Mouse (Mus musculus) C2C12 (cell line): ENCODE measurements at regions not wholly inside any gene's neighbourhood (a gene's known extent, or its start where the extent isn't known, plus 50 kb on each side); places are given as distances from the start of the nearest gene placed in this dataset.

ENCODE experiments used
- H3K27me3 ChIP-seq: one replicate; pipeline ENCODE4 v1.6.1; 2011; ENCODE audit not compliant: control insufficient read depth, insufficient read depth, insufficient read length
- H3K36me3 ChIP-seq: one replicate; pipeline ENCODE4 v1.6.1; 2011; ENCODE audit not compliant: control insufficient read depth, insufficient read depth
- H3K4me3 ChIP-seq: one replicate; pipeline ENCODE4 v1.5.1; 2011; ENCODE audit warnings: mild to moderate bottlenecking, control low read depth; ENCODE audit not compliant: poor library complexity, insufficient read depth, severe bottlenecking
- H3K79me2 ChIP-seq: one replicate; pipeline ENCODE4 v1.6.1; 2011; ENCODE audit not compliant: control insufficient read depth, insufficient read depth
- H3K79me3 ChIP-seq: one replicate; pipeline ENCODE4 v1.6.1; 2011; ENCODE audit warnings: low read depth, control low read depth
- H3ac ChIP-seq: one replicate; pipeline ENCODE3; 2011; ENCODE audit warnings: low read depth; ENCODE audit not compliant: control insufficient read depth, insufficient read length
- CEBPB ChIP-seq: IDR thresholded peaks from one replicate; pipeline ENCODE4 v1.6.1; 2011; ENCODE audit warnings: low read depth, mild to moderate bottlenecking, control low read depth, moderate library complexity
- CTCF ChIP-seq: IDR thresholded peaks from one replicate; pipeline ENCODE4 v1.5.1; 2011; ENCODE audit not compliant: control insufficient read depth, insufficient read depth, insufficient read length
- FOSL1 ChIP-seq: IDR thresholded peaks from one replicate; pipeline ENCODE4 v1.8.0; 2011; ENCODE audit warnings: mild to moderate bottlenecking, low read length; ENCODE audit not compliant: poor library complexity, insufficient read depth, severe bottlenecking
- MAX ChIP-seq: IDR thresholded peaks from one replicate; pipeline ENCODE4 v1.6.1; 2011; ENCODE audit warnings: mild to moderate bottlenecking, control low read depth
- MYOD1 ChIP-seq: IDR thresholded peaks from one replicate; pipeline ENCODE4 v1.6.1; 2011; ENCODE audit warnings: low read depth; ENCODE audit not compliant: control insufficient read depth, insufficient read length
- MYOG ChIP-seq: IDR thresholded peaks from one replicate; pipeline ENCODE4 v1.6.1; 2011; ENCODE audit not compliant: control insufficient read depth, insufficient read length; ENCODE audit errors: extremely low read depth
- USF1 ChIP-seq: IDR thresholded peaks from one replicate; pipeline ENCODE4 v1.6.1; 2011; ENCODE audit warnings: low read depth, mild to moderate bottlenecking, control low read depth, moderate library complexity

- H3ac ChIP-seq = no peak overlapping the region
- no peak overlapping the region for H3K4me3 ChIP-seq
- no peaks in the 10 kb centered on the region for H3K27me3 ChIP-seq
- no peaks in the 10 kb centered on the region for H3K79me2 ChIP-seq
- no peaks in the 10 kb centered on the region for H3K36me3 ChIP-seq
- TF ChIP-seq MAX (no peak), CTCF (no peak), CEBPB (no peak), USF1 (no peak), MYOD1 (no peak), MYOG (no peak), FOSL1 (no peak)
- no peaks in the 10 kb centered on the region for H3K79me3 ChIP-seq
These were observed 64.8 kb downstream of the Dnajb9 start for GRCm38 (mm10) chr12:44145321-44145720.

- H3K36me3 ChIP-seq = no peaks in the 10 kb centered on the region
- H3K79me3 ChIP-seq = no peaks in the 10 kb centered on the region
- TF ChIP-seq FOSL1 = no peak
- no peak for TF ChIP-seq CTCF
- no peak for TF ChIP-seq USF1
- TF ChIP-seq MYOD1 = no peak
- TF ChIP-seq MYOG = no peak
- TF ChIP-seq CEBPB = no peak
- TF ChIP-seq MAX = no peak
- no peak overlapping the region for H3ac ChIP-seq
- no peak overlapping the region for H3K4me3 ChIP-seq
- no peaks in the 10 kb centered on the region for H3K79me2 ChIP-seq
- no peaks in the 10 kb centered on the region for H3K27me3 ChIP-seq
These were observed 71.1 kb downstream of the Dnajb9 start for GRCm38 (mm10) chr12:44139026-44139425.

GRCm38 (mm10) chr12:44128874-44129273 lies 81.3 kb downstream of the Dnajb9 start:
- no peak overlapping the region for H3K4me3 ChIP-seq
- no peaks in the 10 kb centered on the region for H3K36me3 ChIP-seq
- H3ac ChIP-seq = no peak overlapping the region
- no peaks in the 10 kb centered on the region for H3K79me3 ChIP-seq
- no peaks in the 10 kb centered on the region for H3K27me3 ChIP-seq
- TF ChIP-seq MYOD1 (no peak), FOSL1 (no peak), CTCF (no peak), MYOG (no peak), USF1 (no peak), CEBPB (no peak), MAX (no peak)
- H3K79me2 ChIP-seq = no peaks in the 10 kb centered on the region

GRCm38 (mm10) chr12:44105085-44105484 lies 105.0 kb downstream of the Dnajb9 start:
- no peaks in the 10 kb centered on the region for H3K79me3 ChIP-seq
- H3K36me3 ChIP-seq = no peaks in the 10 kb centered on the region
- no peak overlapping the region for H3ac ChIP-seq
- no peaks in the 10 kb centered on the region for H3K79me2 ChIP-seq
- TF ChIP-seq USF1 (no peak), MYOD1 (no peak), CEBPB (no peak), FOSL1 (no peak), MAX (no peak), MYOG (no peak), CTCF (no peak)
- no peak overlapping the region for H3K4me3 ChIP-seq
- H3K27me3 ChIP-seq = no peaks in the 10 kb centered on the region

GRCm38 (mm10) chr12:44099188-44099587 lies 110.9 kb downstream of the Dnajb9 start:
- Histone ChIP-seq H3K36me3 (no peaks in the 10 kb centered on the region), H3K79me2 (no peaks in the 10 kb centered on the region), H3K27me3 (no peaks in the 10 kb centered on the region)

GRCm38 (mm10) chr12:44071766-44072165 lies 138.4 kb downstream of the Dnajb9 start:
- H3K4me3 ChIP-seq = no peak overlapping the region
- no peaks in the 10 kb centered on the region for H3K79me3 ChIP-seq
- H3ac ChIP-seq = no peak overlapping the region
- no peaks in the 10 kb centered on the region for H3K27me3 ChIP-seq
- TF ChIP-seq CEBPB (no peak), MYOD1 (no peak), MAX (no peak), CTCF (no peak), MYOG (no peak), FOSL1 (no peak), USF1 (no peak)
- H3K36me3 ChIP-seq = no peaks in the 10 kb centered on the region
- no peaks in the 10 kb centered on the region for H3K79me2 ChIP-seq

More at GRCm38 (mm10) chr12:44099188-44099587, 110.9 kb downstream of the Dnajb9 start:
- Histone ChIP-seq H3K4me3 (no peak overlapping the region), H3K79me3 (no peaks in the 10 kb centered on the region), H3ac (no peak overlapping the region)
- TF ChIP-seq MYOD1 = no peak
- TF ChIP-seq CEBPB = no peak
- TF ChIP-seq USF1 = no peak
- TF ChIP-seq MAX = no peak
- no peak for TF ChIP-seq CTCF
- no peak for TF ChIP-seq MYOG
- TF ChIP-seq FOSL1 = no peak
